Mouse (Mus musculus) CH12.LX (cell line): ENCODE data around the gene Agpat4. TPM values are rescaled to one million over a fixed set of nuclear protein-coding genes. Genes with fewer than 3 reads are reported as not detected.

ENCODE experiments used
- DNase-seq: peaks from one replicate; pipeline ENCODE4 v3.0.0-alpha.2; 2013; ENCODE audit errors: extremely low read depth
- H3K27ac ChIP-seq: 2 replicates; pipeline ENCODE4 v1.5.1; 2012; ENCODE audit warnings: low read depth, mild to moderate bottlenecking, control low read depth, moderate library complexity; ENCODE audit not compliant: insufficient read depth
- H3K27me3 ChIP-seq: replicated peaks from 2 replicates; pipeline ENCODE3; 2012; ENCODE audit warnings: inconsistent platforms
- H3K36me3 ChIP-seq, 2 experiments: replicated peaks in 1 of 2; 2 replicates each; pipeline versions ENCODE3 to v1.6.1; 2012; ENCODE audit warnings: inconsistent platforms in 1 of 2, low read length in 1 of 2, mild to moderate bottlenecking in 1 of 2, mixed read lengths in 1 of 2, moderate library complexity in 1 of 2; ENCODE audit not compliant: control insufficient read depth in 1 of 2, insufficient read depth in 1 of 2
- H3K4me1 ChIP-seq, 2 experiments: 2 replicates each; pipeline ENCODE4 v1.6.1; 2012; ENCODE audit warnings: inconsistent platforms in 1 of 2, moderate library complexity in 1 of 2; ENCODE audit not compliant: insufficient read depth in 2 of 2, control insufficient read depth in 1 of 2
- H3K4me2 ChIP-seq: 2 replicates; pipeline ENCODE4 v1.6.1; 2012; ENCODE audit warnings: low read depth, mild to moderate bottlenecking, control low read depth; ENCODE audit not compliant: poor library complexity, insufficient read depth, severe bottlenecking
- H3K4me3 ChIP-seq, 3 experiments: fragments of 150-350 bp in 1 of 3; sonication (generic) in 1 of 3; replicated peaks in 1 of 3; 2 replicates each; pipeline versions ENCODE3 to v1.5.1; 2011 to 2012; ENCODE audit warnings: low read depth in 2 of 3, low read length in 2 of 3, mild to moderate bottlenecking in 2 of 3, moderate library complexity in 2 of 3, control low read depth in 1 of 3, improper control_type of control experiment in 1 of 3, inconsistent platforms in 1 of 3, mixed read lengths in 1 of 3; ENCODE audit not compliant: poor library complexity in 1 of 3
- H3K79me2 ChIP-seq: replicated peaks from 2 replicates; pipeline ENCODE4 v1.6.1; 2012; ENCODE audit warnings: mild to moderate bottlenecking, moderate library complexity; ENCODE audit not compliant: control insufficient read depth, poor library complexity, insufficient read depth, severe bottlenecking; ENCODE audit errors: extremely low read depth
- H3K9ac ChIP-seq: 2 replicates; pipeline ENCODE4 v1.6.1; 2012; ENCODE audit warnings: low read depth, mild to moderate bottlenecking, control low read depth, moderate library complexity; ENCODE audit not compliant: insufficient read depth
- H3K9me3 ChIP-seq: replicated peaks from 2 replicates; pipeline ENCODE3; 2012; ENCODE audit warnings: low read length, inconsistent platforms, mixed read lengths
- BHLHE40 ChIP-seq: IDR thresholded peaks from 2 replicates; pipeline ENCODE4 v1.6.1; 2011; ENCODE audit warnings: mild to moderate bottlenecking, low read depth, low read length, improper control_type of control experiment
- CHD1 ChIP-seq: IDR thresholded peaks from 2 replicates; pipeline ENCODE4 v1.6.1; 2012; ENCODE audit warnings: low read depth, low read length, improper control_type of control experiment, inconsistent platforms
- CHD2 ChIP-seq: IDR thresholded peaks from 2 replicates; pipeline ENCODE4 v1.6.1; 2011; ENCODE audit warnings: low read length, improper control_type of control experiment
- CTCF ChIP-seq, 2 experiments: IDR thresholded peaks in 1 of 2; conservative IDR thresholded peaks in 1 of 2; 2 replicates each; pipeline ENCODE4 v1.5.1; 2011 to 2012; ENCODE audit warnings: low read depth in 2 of 2, low read length in 2 of 2, improper control_type of control experiment in 1 of 2, inconsistent platforms in 1 of 2, mild to moderate bottlenecking in 1 of 2, moderate library complexity in 1 of 2
- ELF1 ChIP-seq: IDR thresholded peaks from 2 replicates; pipeline ENCODE4 v1.6.1; 2014; ENCODE audit warnings: low read depth, mild to moderate bottlenecking, inconsistent platforms, low read length, improper control_type of control experiment
- EP300 ChIP-seq: IDR thresholded peaks from 2 replicates; pipeline ENCODE4 v1.6.1; 2011; ENCODE audit warnings: low read length, improper control_type of control experiment
- ETS1 ChIP-seq: conservative IDR thresholded peaks from 2 replicates; pipeline ENCODE4 v1.6.1; 2012; ENCODE audit warnings: low read depth, mild to moderate bottlenecking, inconsistent platforms, low read length, improper control_type of control experiment, moderate library complexity
- HCFC1 ChIP-seq: IDR thresholded peaks from 2 replicates; pipeline ENCODE4 v1.6.1; 2012; ENCODE audit warnings: low read depth, mild to moderate bottlenecking, inconsistent platforms, low read length, improper control_type of control experiment
- IRF4 ChIP-seq: IDR thresholded peaks from 2 replicates; pipeline ENCODE4 v1.6.1; 2014; ENCODE audit warnings: low read depth, mild to moderate bottlenecking, inconsistent platforms, low read length, improper control_type of control experiment
- JUN ChIP-seq: IDR thresholded peaks from 2 replicates; pipeline ENCODE4 v1.6.1; 2011; ENCODE audit warnings: low read depth, mild to moderate bottlenecking, low read length, improper control_type of control experiment, moderate library complexity; ENCODE audit not compliant: insufficient read depth
- JUND ChIP-seq: conservative IDR thresholded peaks from 2 replicates; pipeline ENCODE4 v1.6.1; 2011; ENCODE audit warnings: low read depth, low read length, improper control_type of control experiment
- KAT2A ChIP-seq: IDR thresholded peaks from 2 replicates; pipeline ENCODE4 v1.6.1; 2012; ENCODE audit warnings: low read length, improper control_type of control experiment, inconsistent platforms; ENCODE audit not compliant: insufficient replicate concordance
- MAX ChIP-seq: IDR thresholded peaks from 2 replicates; pipeline ENCODE4 v1.6.1; 2011; ENCODE audit warnings: low read length, improper control_type of control experiment
- MAZ ChIP-seq: IDR thresholded peaks from 2 replicates; pipeline ENCODE4 v1.6.1; 2012; ENCODE audit warnings: low read depth, mild to moderate bottlenecking, inconsistent platforms, low read length, improper control_type of control experiment, moderate library complexity
- MEF2A ChIP-seq: IDR thresholded peaks from 2 replicates; pipeline ENCODE4 v1.6.1; 2014; ENCODE audit warnings: low read depth, mild to moderate bottlenecking, inconsistent platforms, low read length, improper control_type of control experiment, borderline replicate concordance
- POLR2AphosphoS2 ChIP-seq: IDR thresholded peaks from 2 replicates; pipeline ENCODE4 v1.6.1; 2011; ENCODE audit warnings: low read depth, low read length, improper control_type of control experiment
- RAD21 ChIP-seq: IDR thresholded peaks from 2 replicates; pipeline ENCODE4 v1.6.1; 2011; ENCODE audit warnings: low read depth, mild to moderate bottlenecking, low read length, improper control_type of control experiment, moderate library complexity
- RCOR1 ChIP-seq: conservative IDR thresholded peaks from 2 replicates; pipeline ENCODE4 v1.6.1; 2012; ENCODE audit warnings: low read depth, mild to moderate bottlenecking, inconsistent platforms, low read length, improper control_type of control experiment
- SIN3A ChIP-seq: IDR thresholded peaks from 2 replicates; pipeline ENCODE4 v1.6.1; 2012; ENCODE audit warnings: low read length, improper control_type of control experiment, inconsistent platforms
- TBP ChIP-seq: conservative IDR thresholded peaks from 2 replicates; pipeline ENCODE4 v1.6.1; 2011; ENCODE audit warnings: low read depth, low read length, improper control_type of control experiment
- TCF12 ChIP-seq: IDR thresholded peaks from 2 replicates; pipeline ENCODE4 v1.6.1; 2014; ENCODE audit warnings: low read depth, mild to moderate bottlenecking, inconsistent platforms, low read length, improper control_type of control experiment
- ZKSCAN1 ChIP-seq: IDR thresholded peaks from 2 replicates; pipeline ENCODE4 v1.6.1; 2012; ENCODE audit warnings: low read depth, inconsistent platforms, low read length, improper control_type of control experiment, borderline replicate concordance
- ZNF384 ChIP-seq: IDR thresholded peaks from 2 replicates; pipeline ENCODE4 v1.6.1; 2012; ENCODE audit warnings: low read depth, low read length, improper control_type of control experiment, inconsistent platforms
- dilution Hi-C: fragments of 300-500 bp; cut with MboI; formaldehyde crosslinking; loops from 2 replicates; pipeline ENCODE4 v1.14.3; 2020; ENCODE audit warnings: low sequenced_read_pairs; ENCODE audit not compliant: extremely low pct_unique_long_range_greater_than_20kb, extremely low pct_ligation_motif_present
- in situ Hi-C: fragments of 300-500 bp; cut with MboI; formaldehyde crosslinking; loops from 3 replicates; pipeline ENCODE4 v1.14.3; 2019; ENCODE audit warnings: low sequenced_read_pairs, low pct_ligation_motif_present, low pct_unique_long_range_greater_than_20kb, mixed read lengths
- polyA plus RNA-seq: library from polyadenylated mRNA; unstranded; fragments of >175 nt; gene quantifications from 2 replicates; pipeline ENCODE4 v1.2.1, GENCODE M21; 2012; ENCODE audit warnings: low read depth; ENCODE audit not compliant: insufficient read length
- total RNA-seq, 2 experiments: library from RNA; depleted of rRNA; stranded (reverse); fragments of 300-350 nt in 1 of 2; fragments of >200 nt in 1 of 2; gene quantifications; 2 replicates each; pipeline ENCODE4 v1.2.3; 2012 to 2014

Gene Agpat4
- total and polyA plus RNA-seq, 3 experiments, result 34.7 to 83.2 (median 44.5) TPM

- Histone ChIP-seq H3K27me3 (no peaks in the 10 kb centered on the region), H3K4me3 (no peak overlapping the region), H3K9ac (no peak overlapping the region), H3K4me2 (no peak overlapping the region; the same call in 1 of the 2 replicates), H3K79me2 (peaks cover 2% of the 10 kb centered on the region), H3K36me3 (peaks cover 32 to 69% of the 10 kb centered on the region in 2 experiments), H3K4me1 (peaks cover 63 to 97% of the 10 kb centered on the region in 2 experiments), H3K27ac (peak overlapping the region; percentile 3; the same call in 1 of the 2 replicates), H3K9me3 (no peaks in the 10 kb centered on the region)
- dilution Hi-C loops, result no loop called here
- no peak for DNase-seq
- peak; percentile 66 for TF ChIP-seq BHLHE40
- peak; percentile 71 for TF ChIP-seq ETS1
- peak; percentile 88 for TF ChIP-seq TCF12
- TF ChIP-seq ZKSCAN1, result no peak
- TF ChIP-seq CTCF (conservative IDR thresholded peaks at IDR 0.05 in 1 of 2, IDR thresholded peaks at IDR 0.05 in 1 of 2; ENCODE audit: low read depth in 2 of 2, low read length in 2 of 2), result no peak
- peak; percentile 86 for TF ChIP-seq IRF4
- TF ChIP-seq ELF1, result no peak
- no peak for TF ChIP-seq MAX
- no peak for TF ChIP-seq KAT2A
- no peak for TF ChIP-seq POLR2AphosphoS2
- no peak; the same call in 1 of the 2 replicates for TF ChIP-seq JUND
- TF ChIP-seq TBP, result no peak
- TF ChIP-seq JUN, result peak; percentile 17; the same call in 1 of the 2 replicates
- TF ChIP-seq HCFC1, result no peak
- no peak for TF ChIP-seq RAD21
- TF ChIP-seq ZNF384, result no peak
- TF ChIP-seq SIN3A, result no peak
- no peak for TF ChIP-seq CHD1
- 0 out of 2 replicates have a peak, but pooled peaks have one; percentile 14 for TF ChIP-seq MAZ
- TF ChIP-seq MEF2A, result peak; percentile 90; the same call in 1 of the 2 replicates
- peak; percentile 65 for TF ChIP-seq EP300
- no peak for TF ChIP-seq RCOR1
- TF ChIP-seq CHD2, result peak; percentile 42; the same call in 1 of the 2 replicates
- in situ Hi-C loops, result no loop called here
Observed at GRCm38 (mm10) chr17:12207022-12207548, 88.6 kb downstream of the Agpat4 start.
